Mouse (Mus musculus) erythroblast, embryonic 14.5 days (primary cell): ENCODE results near the gene Olfr1080.
"Not testable (repeated sequence)": the region's sequence is repeated elsewhere in the genome, so short reads cannot be mapped to it uniquely, and the experiment has no call there.

Source experiments
- GATA1 ChIP-seq: IDR thresholded peaks from 2 replicates; pipeline ENCODE4 v1.6.1; 2012; ENCODE audit warnings: low read length, inconsistent platforms, mixed read lengths
- TAL1 ChIP-seq: IDR thresholded peaks from 3 replicates; pipeline ENCODE4 v1.6.1; 2012; ENCODE audit warnings: low read length, inconsistent platforms, mixed read lengths

- TF ChIP-seq TAL1, GATA1: not testable (repeated sequence)
These were observed at the start of gene Olfr1080 for GRCm38 (mm10) chr2:86558135-86558534.
